Mouse (Mus musculus) forebrain, embryonic 15.5 days (tissue): ENCODE data around the gene A4galt. TPM values are rescaled to one million over a fixed set of nuclear protein-coding genes. Genes with fewer than 3 reads are reported as not detected.

Experiments
- ATAC-seq: fragments of 200-750 bp; cut with Nextera tagmentation; replicated peaks from 2 replicates; pipeline ENCODE4 v1.8.0; 2017; ENCODE audit warnings: mild to moderate bottlenecking, moderate TSS enrichment, moderate library complexity
- H3K27ac ChIP-seq: fragments of 300-500 bp; sonication (generic); replicated peaks from 2 replicates; pipeline ENCODE4 v1.5.1; 2015; ENCODE audit warnings: mild to moderate bottlenecking, inconsistent platforms
- H3K27me3 ChIP-seq: fragments of 300-500 bp; sonication (generic); 2 replicates; pipeline ENCODE4 v1.6.1; 2015; ENCODE audit warnings: inconsistent platforms
- H3K36me3 ChIP-seq: fragments of 300-500 bp; sonication (generic); 2 replicates; pipeline ENCODE4 v1.6.1; 2015; ENCODE audit warnings: mild to moderate bottlenecking, inconsistent platforms
- H3K4me1 ChIP-seq: fragments of 300-500 bp; sonication (generic); 2 replicates; pipeline ENCODE4 v1.6.1; 2015; ENCODE audit warnings: inconsistent platforms
- H3K4me2 ChIP-seq: fragments of 300-500 bp; sonication (generic); replicated peaks from 2 replicates; pipeline ENCODE4 v1.6.1; 2015; ENCODE audit warnings: mild to moderate bottlenecking, inconsistent platforms
- H3K4me3 ChIP-seq: fragments of 300-500 bp; sonication (generic); 2 replicates; pipeline ENCODE4 v1.5.1; 2015; ENCODE audit warnings: mild to moderate bottlenecking, inconsistent platforms
- H3K9ac ChIP-seq: fragments of 300-500 bp; sonication (generic); replicated peaks from 2 replicates; pipeline ENCODE4 v1.6.1; 2015; ENCODE audit warnings: mild to moderate bottlenecking, inconsistent platforms
- H3K9me3 ChIP-seq: fragments of 300-500 bp; sonication (generic); 2 replicates; pipeline ENCODE4 v1.6.1; 2016; ENCODE audit warnings: inconsistent platforms
- WGBS: fragments of 180-500 bp; shearing (Covaris S2); methylation state at CpG from one replicate; pipeline ENCODE4 v1.1.7; 2015; ENCODE audit warnings: mixed read lengths; 5-methylcytosine and 5-hydroxymethylcytosine counted together
- polyA plus RNA-seq: library from polyadenylated mRNA; unstranded; fragments of >200 nt; fragmentation: Nextera tagmentation; extraction: Ambion mirVana; gene quantifications from 2 replicates; pipeline ENCODE4 v1.2.1, GENCODE M21; 2015

The A4galt gene
- polyA plus RNA-seq, 1 experiment from 2014 or later, result 1.7 TPM

GRCm38 (mm10) chr15:83220368-83221013 is 31.1 kb downstream of the A4galt start:
- 0 out of 2 replicates have a peak, but pooled peaks cover 5% of the 10 kb centered on the region for H3K4me1 ChIP-seq
- no peak overlapping the region for H3K4me2 ChIP-seq
- H3K9me3 ChIP-seq, result no peaks in the 10 kb centered on the region
- no peaks in the 10 kb centered on the region for H3K36me3 ChIP-seq
- H3K4me3 ChIP-seq, result no peak overlapping the region
- H3K9ac ChIP-seq, result no peak overlapping the region
- H3K27ac ChIP-seq, result no peak overlapping the region
- ATAC-seq, result no peak
- no peaks in the 10 kb centered on the region for H3K27me3 ChIP-seq
- WGBS, result 61% methylated on average over 9 of the region's 9 CpGs

- ATAC-seq, result no peak
- no peaks in the 10 kb centered on the region for H3K36me3 ChIP-seq
- H3K4me1 ChIP-seq, result no peaks in the 10 kb centered on the region
- no peaks in the 10 kb centered on the region for H3K27me3 ChIP-seq
- H3K27ac ChIP-seq, result no peak overlapping the region
- no peak overlapping the region for H3K4me3 ChIP-seq
- H3K9ac ChIP-seq, result no peak overlapping the region
- 48% methylated on average over 5 of the region's 5 CpGs for WGBS
- H3K4me2 ChIP-seq, result no peak overlapping the region
- no peaks in the 10 kb centered on the region for H3K9me3 ChIP-seq
These were observed 36.0 kb downstream of the A4galt start for GRCm38 (mm10) chr15:83215322-83216216.

- no peaks in the 10 kb centered on the region for H3K4me1 ChIP-seq
- WGBS, result 18% methylated on average over 11 of the region's 11 CpGs
- H3K27ac ChIP-seq, result no peak overlapping the region
- no peaks in the 10 kb centered on the region for H3K27me3 ChIP-seq
- ATAC-seq, result no peak
- H3K9me3 ChIP-seq, result no peaks in the 10 kb centered on the region
- H3K36me3 ChIP-seq, result no peaks in the 10 kb centered on the region
- H3K9ac ChIP-seq, result no peak overlapping the region
- peak overlapping the region; percentile 43 for H3K4me2 ChIP-seq
- H3K4me3 ChIP-seq, result peak overlapping the region; percentile 22
These were observed 41.3 kb downstream of the A4galt start for GRCm38 (mm10) chr15:83210229-83210628.

- H3K4me3 ChIP-seq, result peak overlapping the region; percentile 22
- peak overlapping the region; percentile 43 for H3K4me2 ChIP-seq
- no peaks in the 10 kb centered on the region for H3K9me3 ChIP-seq
- no peak overlapping the region for H3K9ac ChIP-seq
- no peaks in the 10 kb centered on the region for H3K36me3 ChIP-seq
- no peaks in the 10 kb centered on the region for H3K4me1 ChIP-seq
- 21% methylated on average over 10 of the region's 10 CpGs for WGBS
- no peak overlapping the region for H3K27ac ChIP-seq
- H3K27me3 ChIP-seq, result no peaks in the 10 kb centered on the region
- ATAC-seq, result no peak
These were observed 41.9 kb downstream of the A4galt start for GRCm38 (mm10) chr15:83209719-83210118.

- no peak overlapping the region for H3K9ac ChIP-seq
- H3K4me2 ChIP-seq, result peak overlapping the region; percentile 43
- H3K27ac ChIP-seq, result no peak overlapping the region
- H3K27me3 ChIP-seq, result no peaks in the 10 kb centered on the region
- no peaks in the 10 kb centered on the region for H3K9me3 ChIP-seq
- no peak for ATAC-seq
- no peaks in the 10 kb centered on the region for H3K4me1 ChIP-seq
- 35% methylated on average over 4 of the region's 4 CpGs for WGBS
- H3K36me3 ChIP-seq, result no peaks in the 10 kb centered on the region
- 0 out of 2 replicates have a peak overlapping the region, but pooled peaks have one; percentile 22 for H3K4me3 ChIP-seq
These were observed 42.4 kb downstream of the A4galt start for GRCm38 (mm10) chr15:83209092-83209695.

- WGBS, result 47% methylated on average over 9 of the region's 10 CpGs
- Histone ChIP-seq H3K27me3 (no peaks in the 10 kb centered on the region), H3K4me1 (no peaks in the 10 kb centered on the region), H3K9me3 (no peaks in the 10 kb centered on the region), H3K4me2 (0 out of 2 replicates have a peak overlapping the region, but pooled peaks have one; percentile 16), H3K9ac (no peak overlapping the region), H3K4me3 (0 out of 2 replicates have a peak overlapping the region, but pooled peaks have one; percentile 15), H3K36me3 (no peaks in the 10 kb centered on the region), H3K27ac (no peak overlapping the region)
- no peak for ATAC-seq
These were observed 46.7 kb downstream of the A4galt start for GRCm38 (mm10) chr15:83204731-83205451.

GRCm38 (mm10) chr15:83202412-83202811 is 49.2 kb downstream of the A4galt start:
- no peaks in the 10 kb centered on the region for H3K27me3 ChIP-seq
- H3K4me2 ChIP-seq, result no peak overlapping the region
- H3K9ac ChIP-seq, result no peak overlapping the region
- H3K4me1 ChIP-seq, result no peaks in the 10 kb centered on the region
- ATAC-seq, result no peak
- H3K27ac ChIP-seq, result no peak overlapping the region
- H3K9me3 ChIP-seq, result no peaks in the 10 kb centered on the region
- WGBS, result 61% methylated on average over 4 of the region's 4 CpGs
- no peak overlapping the region for H3K4me3 ChIP-seq
- no peaks in the 10 kb centered on the region for H3K36me3 ChIP-seq

GRCm38 (mm10) chr15:83193413-83193812 is 58.2 kb downstream of the A4galt start:
- WGBS, result 96% methylated on average over 4 of the region's 4 CpGs

GRCm38 (mm10) chr15:83182351-83182750 is 69.2 kb downstream of the A4galt start:
- Histone ChIP-seq H3K27me3 (no peaks in the 10 kb centered on the region), H3K4me2 (no peak overlapping the region), H3K9ac (no peak overlapping the region), H3K4me3 (no peak overlapping the region), H3K36me3 (no peaks in the 10 kb centered on the region), H3K27ac (no peak overlapping the region), H3K4me1 (no peaks in the 10 kb centered on the region), H3K9me3 (no peaks in the 10 kb centered on the region)
- WGBS, result 73% methylated on average over 5 of the region's 5 CpGs
- ATAC-seq, result no peak

More at GRCm38 (mm10) chr15:83193413-83193812, 58.2 kb downstream of the A4galt start:
- no peaks in the 10 kb centered on the region for H3K36me3 ChIP-seq
- no peaks in the 10 kb centered on the region for H3K9me3 ChIP-seq
- no peak for ATAC-seq
- H3K4me3 ChIP-seq, result no peak overlapping the region
- no peak overlapping the region for H3K4me2 ChIP-seq
- H3K4me1 ChIP-seq, result no peaks in the 10 kb centered on the region
- no peak overlapping the region for H3K27ac ChIP-seq
- no peaks in the 10 kb centered on the region for H3K27me3 ChIP-seq
- H3K9ac ChIP-seq, result no peak overlapping the region

- Histone ChIP-seq H3K9ac (no peak overlapping the region), H3K4me3 (no peak overlapping the region), H3K4me1 (no peaks in the 10 kb centered on the region), H3K27me3 (no peaks in the 10 kb centered on the region), H3K27ac (no peak overlapping the region), H3K9me3 (no peaks in the 10 kb centered on the region), H3K4me2 (no peak overlapping the region), H3K36me3 (no peaks in the 10 kb centered on the region)
- no peak for ATAC-seq
- WGBS, result 47% methylated on average over 4 of the region's 4 CpGs
These were observed 69.7 kb downstream of the A4galt start for GRCm38 (mm10) chr15:83181800-83182330.

- 87% methylated on average over 6 of the region's 6 CpGs for WGBS
- Histone ChIP-seq H3K4me2 (no peak overlapping the region), H3K9me3 (no peaks in the 10 kb centered on the region), H3K9ac (no peak overlapping the region), H3K27me3 (no peaks in the 10 kb centered on the region), H3K4me3 (no peak overlapping the region), H3K36me3 (no peaks in the 10 kb centered on the region), H3K27ac (no peak overlapping the region), H3K4me1 (no peaks in the 10 kb centered on the region)
- ATAC-seq, result no peak
These were observed 71.6 kb downstream of the A4galt start for GRCm38 (mm10) chr15:83180004-83180403.
